Mouse (Mus musculus): ENCODE results near the gene Sp3.

- TF ChIP-seq POLR2A (IDR thresholded peaks at IDR 0.05; ENCODE audit: insufficient read length, low read depth): no peak
- no peak for TF ChIP-seq MAX (IDR thresholded peaks at IDR 0.05; ENCODE audit: low read depth)
- TF ChIP-seq CEBPB (IDR thresholded peaks at IDR 0.05; ENCODE audit: insufficient read depth, poor library complexity, severe bottlenecking): no peak
- TF ChIP-seq POLR2AphosphoS2 (IDR thresholded peaks at IDR 0.05; ENCODE audit: insufficient read length, low read depth): no peak
- no peak for TF ChIP-seq USF1 (IDR thresholded peaks at IDR 0.05; ENCODE audit: low read depth)
- TF ChIP-seq E2F4 (IDR thresholded peaks at IDR 0.05; ENCODE audit: insufficient read depth): no peak
- TF ChIP-seq MYOD1 (IDR thresholded peaks at IDR 0.05; ENCODE audit: control insufficient read depth in 1 of 3, insufficient read length in 2 of 3, low read depth in 2 of 3): no peak
- no peak for TF ChIP-seq TCF12 (IDR thresholded peaks at IDR 0.05; ENCODE audit: insufficient read depth, poor library complexity, severe bottlenecking)
- TF ChIP-seq MYOG (IDR thresholded peaks at IDR 0.05; ENCODE audit: control insufficient read depth in 1 of 3, insufficient read depth in 1 of 3, insufficient read length in 2 of 3, low read depth in 2 of 3): no peak
- no peak for TF ChIP-seq SRF (IDR thresholded peaks at IDR 0.05; ENCODE audit: control insufficient read depth, insufficient read length, low read depth)
- TF ChIP-seq TCF3 (IDR thresholded peaks at IDR 0.05; ENCODE audit: insufficient read length, low read depth): no peak
- TF ChIP-seq REST (IDR thresholded peaks at IDR 0.05; ENCODE audit: insufficient read depth, insufficient read length): no peak
These were observed 9.9 kb downstream of the Sp3 start for GRCm38 (mm10) chr2:72970302-72970701.
